Comparison of ENCODE assay signal across 8 mouse cellular contexts in genomic region chr11:86840511-86841154, GRCm38 (mm10). TPM values are rescaled to one million over a fixed set of nuclear protein-coding genes. Genes with fewer than 3 reads are reported as not detected.
DNase-seq lines count a peak whose midpoint lies in the region; ATAC-seq and TF ChIP-seq lines count a peak whose summit lies in the region.

No protein-coding gene starts in this region.

- TF ChIP-seq POLR2A in embryonic fibroblast, embryonic 13.5 days (IDR thresholded peaks at IDR 0.05; ENCODE audit: low read depth, low read length) = no peak

- no peaks in the 10 kb centered on the region for H3K27me3 ChIP-seq in heart, embryonic 14.5 days (ENCODE audit: control insufficient read depth, insufficient read depth, low read length)
- H3K27me3 ChIP-seq in kidney, postnatal 0 days (ENCODE audit: insufficient read depth, low read length) = no peaks in the 10 kb centered on the region
- no peaks in the 10 kb centered on the region for H3K27me3 ChIP-seq in midbrain, embryonic 16.5 days (ENCODE audit: control insufficient read depth, insufficient read depth, low read depth, low read length)

- peaks cover 2% of the 10 kb centered on the region; the same call in 1 of the 2 replicates for H3K4me1 ChIP-seq in embryonic fibroblast, embryonic 13.5 days (ENCODE audit: control insufficient read depth, insufficient read depth, low read length)
- peaks cover 6 to 29% of the 10 kb centered on the region in 2 experiments for H3K4me1 ChIP-seq in heart, embryonic 14.5 days (ENCODE audit: control insufficient read depth in 2 of 2, insufficient read depth in 2 of 2, low read length in 2 of 2)
- peaks cover 6% of the 10 kb centered on the region; the same call in 1 of the 2 replicates for H3K4me1 ChIP-seq in kidney, postnatal 0 days (replicated peaks; ENCODE audit: insufficient read depth, low read length)
- peaks cover 21% of the 10 kb centered on the region for H3K4me1 ChIP-seq in midbrain, embryonic 16.5 days (ENCODE audit: control insufficient read depth, insufficient read depth, low read length)

- H3K4me2 ChIP-seq in heart, embryonic 14.5 days (ENCODE audit: low read length) = no peak overlapping the region
- no peak overlapping the region for H3K4me2 ChIP-seq in kidney, postnatal 0 days (ENCODE audit: low read length)
- H3K4me2 ChIP-seq in midbrain, embryonic 16.5 days (ENCODE audit: low read length) = no peak overlapping the region

- DNase-seq in lung, adult 18-20 months = peak; percentile 32 to 36
- no peak for DNase-seq in lung, postnatal 25 days (ENCODE audit: low spot score)
- peak; percentile 87 for DNase-seq in kidney, postnatal 0 days (ENCODE audit: low spot score)
- no peak for DNase-seq in cerebellum, postnatal 36 days

- H3K4me3 ChIP-seq in embryonic fibroblast, embryonic 13.5 days (ENCODE audit: insufficient read depth, low read length) = no peak overlapping the region
- H3K4me3 ChIP-seq in heart, embryonic 14.5 days (ENCODE audit: control insufficient read depth in 1 of 2, insufficient read depth in 1 of 2, low read depth in 1 of 2, low read length in 2 of 2) = no peak overlapping the region
- no peak overlapping the region for H3K4me3 ChIP-seq in kidney, postnatal 0 days (replicated peaks; ENCODE audit: low read depth, low read length)
- H3K4me3 ChIP-seq in midbrain, embryonic 16.5 days (ENCODE audit: low read depth, low read length) = no peak overlapping the region

- H3K9me3 ChIP-seq in heart, embryonic 14.5 days (ENCODE audit: control insufficient read depth, low read length) = no peaks in the 10 kb centered on the region
- H3K9me3 ChIP-seq in kidney, postnatal 0 days (replicated peaks; ENCODE audit: low read length) = no peaks in the 10 kb centered on the region
- no peaks in the 10 kb centered on the region for H3K9me3 ChIP-seq in midbrain, embryonic 16.5 days (replicated peaks; ENCODE audit: control insufficient read depth, low read length, poor library complexity, severe bottlenecking)

- 1% methylated on average over 3 of the region's 3 CpGs for WGBS in heart, embryonic 14.5 days
- WGBS in kidney, postnatal 0 days = 4% methylated on average over 3 of the region's 3 CpGs
- WGBS in midbrain, embryonic 16.5 days = 2% methylated on average over 3 of the region's 3 CpGs

- TF ChIP-seq CTCF in embryonic fibroblast, embryonic 13.5 days (IDR thresholded peaks at IDR 0.05; ENCODE audit: borderline replicate concordance, insufficient read depth, low read length) = no peak
- no peak for TF ChIP-seq CTCF in kidney, postnatal 0 days (IDR thresholded peaks at IDR 0.05; ENCODE audit: low read depth)

- H3K27ac ChIP-seq in embryonic fibroblast, embryonic 13.5 days (ENCODE audit: insufficient read depth, low read length) = peak overlapping the region; percentile 65
- H3K27ac ChIP-seq in heart, embryonic 14.5 days (replicated peaks in 1 of 2; ENCODE audit: control insufficient read depth in 1 of 2, insufficient read depth in 1 of 2, low read depth in 2 of 2, low read length in 2 of 2) = peak overlapping the region; percentile 45 to 70
- H3K27ac ChIP-seq in kidney, postnatal 0 days = peak overlapping the region; percentile 71
- peak overlapping the region; percentile 38; the same call in 1 of the 2 replicates for H3K27ac ChIP-seq in midbrain, embryonic 16.5 days (ENCODE audit: low read length)

- peak; percentile 66; the same call in 1 of the 2 replicates for ATAC-seq in heart, embryonic 14.5 days (ENCODE audit: insufficient number of reproducible peaks, insufficient read depth, low FRiP score, low read depth)
- peak; percentile 69; the same call in 1 of the 2 replicates for ATAC-seq in kidney, postnatal 0 days (replicated peaks; ENCODE audit: low FRiP score, low read depth)
- ATAC-seq in midbrain, embryonic 16.5 days = no peak
- no peak for ATAC-seq in inflammation-experienced regulatory T-cells, adult 6 months

- H3K9ac ChIP-seq in heart, embryonic 14.5 days (ENCODE audit: low read length) = no peak overlapping the region
- H3K9ac ChIP-seq in kidney, postnatal 0 days (ENCODE audit: low read depth, low read length) = no peak overlapping the region
- no peak overlapping the region for H3K9ac ChIP-seq in midbrain, embryonic 16.5 days (ENCODE audit: low read depth, low read length)

- no peaks in the 10 kb centered on the region for H3K36me3 ChIP-seq in heart, embryonic 14.5 days (ENCODE audit: control insufficient read depth, insufficient read depth, low read length)
- no peaks in the 10 kb centered on the region for H3K36me3 ChIP-seq in kidney, postnatal 0 days (ENCODE audit: insufficient read depth, low read length)
- H3K36me3 ChIP-seq in midbrain, embryonic 16.5 days (ENCODE audit: control insufficient read depth, insufficient read depth, low read length) = no peaks in the 10 kb centered on the region

RNA-seq across cellular contexts. Expression of gene Dhx40, which starts 33.1 kb away (rescaled TPM):
- 33.7 and 38.9 TPM in 2 replicates for polyA plus RNA-seq in embryonic fibroblast, embryonic 13.5 days (2011; ENCODE audit: insufficient read length, low read depth, missing spikeins)
- 17.0 and 17.9 TPM in 2 replicates for polyA plus RNA-seq in heart, embryonic 14.5 days (2014; fragmentation: Nextera tagmentation; extraction: Ambion mirVana)
- 30.7 and 33.3 TPM in 2 replicates for polyA plus RNA-seq in kidney, postnatal 0 days (2015; fragmentation: Nextera tagmentation; extraction: Ambion mirVana)
- 19.6 and 21.5 TPM in 2 replicates for polyA plus RNA-seq in midbrain, embryonic 16.5 days (2015; fragmentation: Nextera tagmentation; extraction: Ambion mirVana)
- polyA plus RNA-seq in inflammation-experienced regulatory T-cells, adult 6 months (2017; shearing (Covaris generic)) = 10 to 100 TPM; 13.2 to 26.8 (median 14.3) TPM

Comparison
In these comparisons a context has a peak if more than half of its experiments do, and no peak if none do; other contexts are left out.
1. DNase-seq: peak in lung, adult 18-20 months (2 of 2) and kidney, postnatal 0 days (single experiment); none in lung, postnatal 25 days (single experiment) and cerebellum, postnatal 36 days (0 of 2).
2. ATAC-seq: peak in heart, embryonic 14.5 days (single experiment) and kidney, postnatal 0 days (single experiment); none in midbrain, embryonic 16.5 days (single experiment) and inflammation-experienced regulatory T-cells, adult 6 months (single experiment).
3. Peak in every context shown above with its lines, with median percentiles within 50 percentile points of each other: H3K27ac ChIP-seq.